Mouse (Mus musculus): Measurements from ENCODE around the gene Mylpf.
A peak's percentile ranks its signal among the peaks of the same experiment; 100 is the strongest.

DNA sequence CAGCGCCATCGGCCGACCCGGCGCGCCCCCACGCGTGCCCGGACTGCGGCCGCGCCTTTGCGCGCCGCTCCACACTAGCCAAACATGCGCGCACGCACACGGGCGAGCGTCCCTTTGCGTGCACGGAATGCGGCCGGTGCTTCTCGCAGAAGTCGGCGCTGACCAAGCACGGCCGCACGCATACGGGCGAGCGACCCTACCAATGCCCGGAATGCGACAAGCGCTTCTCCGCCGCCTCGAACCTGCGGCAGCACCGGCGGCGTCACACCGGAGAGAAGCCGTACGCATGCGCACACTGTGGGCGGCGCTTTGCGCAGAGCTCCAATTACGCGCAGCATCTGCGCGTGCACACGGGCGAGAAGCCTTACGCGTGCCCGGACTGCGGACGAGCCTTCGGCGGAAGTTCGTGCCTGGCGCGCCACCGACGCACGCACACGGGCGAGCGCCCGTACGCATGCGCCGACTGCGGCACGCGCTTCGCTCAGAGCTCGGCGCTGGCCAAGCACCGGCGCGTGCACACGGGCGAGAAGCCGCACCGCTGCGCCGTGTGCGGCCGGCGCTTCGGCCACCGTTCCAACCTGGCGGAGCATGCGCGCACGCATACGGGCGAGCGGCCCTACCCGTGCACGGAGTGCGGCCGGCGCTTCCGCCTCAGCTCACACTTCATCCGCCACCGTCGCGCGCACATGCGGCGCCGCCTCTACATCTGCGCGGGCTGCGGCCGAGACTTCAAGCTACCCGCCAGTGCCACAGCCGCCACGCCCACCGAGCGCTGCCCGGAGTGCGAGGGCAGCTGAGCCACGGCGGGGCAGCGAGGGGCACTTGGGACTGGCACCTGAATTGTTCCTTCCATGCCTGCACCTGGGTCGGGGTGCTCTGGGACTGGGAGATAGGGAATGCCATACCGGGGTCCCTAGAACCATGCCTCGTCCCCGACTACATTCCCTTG is 45.4 kb downstream of the Mylpf start:
- TF ChIP-seq POLR2A (IDR thresholded peaks at IDR 0.05; ENCODE audit: low read depth, low read length) (peak; percentile 77), E2F4 (IDR thresholded peaks at IDR 0.05; ENCODE audit: insufficient replicate concordance, low read depth, low read length) (no peak), TCF12 (IDR thresholded peaks at IDR 0.05; ENCODE audit: low read depth, low read length) (peak; percentile 70; the same call in 1 of the 2 replicates), MAX (IDR thresholded peaks at IDR 0.05; ENCODE audit: low read length) (peak; percentile 93), CTCF (conservative IDR thresholded peaks at IDR 0.05 in 1 of 2, IDR thresholded peaks at IDR 0.05 in 1 of 2; ENCODE audit: low read depth in 2 of 2, low read length in 2 of 2) (no peak), TBP (conservative IDR thresholded peaks at IDR 0.05; ENCODE audit: low read depth, low read length) (no peak), MEF2A (IDR thresholded peaks at IDR 0.05; ENCODE audit: borderline replicate concordance, low read depth, low read length) (peak; percentile 60), MAZ (IDR thresholded peaks at IDR 0.05; ENCODE audit: low read depth, low read length) (no peak), EP300 (IDR thresholded peaks at IDR 0.05; ENCODE audit: low read length) (no peak), NELFE (IDR thresholded peaks at IDR 0.05; ENCODE audit: low read depth, low read length) (peak; percentile 56; the same call in 1 of the 2 replicates), ETS1 (conservative IDR thresholded peaks at IDR 0.05; ENCODE audit: low read depth, low read length) (no peak; the same call in 1 of the 2 replicates)

Measured in CH12.LX (cell line).